Mouse (Mus musculus): ENCODE results near the gene Ilf3.
"Not testable (repeated sequence)": the region's sequence is repeated elsewhere in the genome, so short reads cannot be mapped to it uniquely, and the experiment has no call there.

Ilf3 gene

GRCm38 (mm10) chr9:21367357-21368111, at the start of gene Ilf3:
TSS of gene Ilf3 (plus strand) at chr9:21367871.
- DNase-seq: peak; percentile 99

GRCm38 (mm10) chr9:21318792-21319191, 48.9 kb upstream of the Ilf3 start:
- no peak for DNase-seq

- no peak for DNase-seq
Measured at GRCm38 (mm10) chr9:21319503-21319902, 48.2 kb upstream of the Ilf3 start.

- DNase-seq: no peak
Measured at GRCm38 (mm10) chr9:21320280-21320618, 47.4 kb upstream of the Ilf3 start.

- peak; percentile 87 for DNase-seq
Measured at GRCm38 (mm10) chr9:21320619-21321512, 46.8 kb upstream of the Ilf3 start, which contains the start of gene Slc44a2. TSS of gene Slc44a2 (plus strand) at chr9:21320698.

- DNase-seq: peak; percentile 8
Measured at GRCm38 (mm10) chr9:21321513-21321835, 46.2 kb upstream of the Ilf3 start.

GRCm38 (mm10) chr9:21322211-21322916, 45.3 kb upstream of the Ilf3 start:
- peak; percentile 23 for DNase-seq

- DNase-seq: not testable (repeated sequence)
Measured at GRCm38 (mm10) chr9:21322917-21323297, 44.8 kb upstream of the Ilf3 start.

- DNase-seq: no peak
Measured at GRCm38 (mm10) chr9:21324269-21324668, 43.4 kb upstream of the Ilf3 start.

GRCm38 (mm10) chr9:21327569-21327968, 40.1 kb upstream of the Ilf3 start:
- no peak for DNase-seq

- no peak for DNase-seq
Measured at GRCm38 (mm10) chr9:21328041-21328440, 39.6 kb upstream of the Ilf3 start.

- no peak for DNase-seq
Measured at GRCm38 (mm10) chr9:21329041-21329440, 38.6 kb upstream of the Ilf3 start.

- DNase-seq: no peak
Measured at GRCm38 (mm10) chr9:21329699-21330289, 37.9 kb upstream of the Ilf3 start.

- no peak for DNase-seq
Measured at GRCm38 (mm10) chr9:21331365-21332140, 36.1 kb upstream of the Ilf3 start.

GRCm38 (mm10) chr9:21332161-21333061, 35.3 kb upstream of the Ilf3 start:
- DNase-seq: no peak

GRCm38 (mm10) chr9:21333523-21333922, 34.1 kb upstream of the Ilf3 start:
- no peak for DNase-seq

- no peak for DNase-seq
Measured at GRCm38 (mm10) chr9:21334747-21335146, 32.9 kb upstream of the Ilf3 start.

GRCm38 (mm10) chr9:21335391-21335790, 32.3 kb upstream of the Ilf3 start:
- DNase-seq: no peak

GRCm38 (mm10) chr9:21336491-21336890, 31.2 kb upstream of the Ilf3 start:
- DNase-seq: no peak

- DNase-seq: no peak
Measured at GRCm38 (mm10) chr9:21337652-21338051, 30.0 kb upstream of the Ilf3 start.

- DNase-seq: no peak
Measured at GRCm38 (mm10) chr9:21340411-21340810, 27.3 kb upstream of the Ilf3 start.

Data from right cerebral cortex, postnatal 25 days (tissue).